Mouse (Mus musculus): ENCODE data around the gene Cyp4a14.
"Not testable (repeated sequence)": the region's sequence is repeated elsewhere in the genome, so short reads cannot be mapped to it uniquely, and the experiment has no call there.

- not testable (repeated sequence) for TF ChIP-seq POLR2A (IDR thresholded peaks at IDR 0.05; ENCODE audit: control insufficient read depth, low read depth, low read length); CTCF (IDR thresholded peaks at IDR 0.05; ENCODE audit: control insufficient read depth, insufficient read depth, insufficient replicate concordance, low read depth, low read length)
Observed at GRCm38 (mm10) chr4:115518000-115518399, 22.1 kb upstream of the Cyp4a14 start, which contains the start of gene Cyp4a10.

Measured in testis, adult 2 months (tissue).